Mouse (Mus musculus) hindbrain, embryonic 14.5 days (tissue): ENCODE measurements around the gene Exoc2. TPM values are rescaled to one million over a fixed set of nuclear protein-coding genes. Genes with fewer than 3 reads are reported as not detected.

Experiments
- ATAC-seq: fragments of 200-750 bp; cut with Nextera tagmentation; 2 replicates; pipeline ENCODE4 v1.8.0; 2017; ENCODE audit warnings: moderate number of reproducible peaks, mild to moderate bottlenecking, moderate TSS enrichment, moderate library complexity; ENCODE audit not compliant: low FRiP score
- DNase-seq: peaks from one replicate; pipeline ENCODE4 v3.0.0-alpha.2; 2015; ENCODE audit warnings: low spot score
- H3K27ac ChIP-seq: fragments of 300-500 bp; sonication (generic); 2 replicates; pipeline ENCODE4 v1.5.1; 2014; ENCODE audit warnings: mild to moderate bottlenecking, moderate library complexity
- H3K27me3 ChIP-seq: fragments of 300-500 bp; sonication (generic); 2 replicates; pipeline ENCODE4 v1.6.1; 2014; ENCODE audit warnings: mild to moderate bottlenecking, low read length, mixed read lengths; ENCODE audit not compliant: control insufficient read depth, insufficient read depth
- H3K36me3 ChIP-seq: fragments of 300-500 bp; sonication (generic); replicated peaks from 2 replicates; pipeline ENCODE4 v1.6.1; 2014; ENCODE audit not compliant: control insufficient read depth, insufficient read depth
- H3K4me1 ChIP-seq: fragments of 300-500 bp; sonication (generic); replicated peaks from 2 replicates; pipeline ENCODE4 v1.6.1; 2014; ENCODE audit warnings: antibody characterized with exemption, low read length, mixed read lengths; ENCODE audit not compliant: control insufficient read depth, insufficient read depth
- H3K4me2 ChIP-seq: fragments of 300-500 bp; sonication (generic); replicated peaks from 2 replicates; pipeline ENCODE4 v1.6.1; 2014; ENCODE audit warnings: mild to moderate bottlenecking, moderate library complexity
- H3K4me3 ChIP-seq: fragments of 300-500 bp; sonication (generic); replicated peaks from 2 replicates; pipeline ENCODE4 v1.5.1; 2014; ENCODE audit warnings: mild to moderate bottlenecking, low read length
- H3K9ac ChIP-seq: fragments of 300-500 bp; sonication (generic); 2 replicates; pipeline ENCODE4 v1.6.1; 2014
- H3K9me3 ChIP-seq: fragments of 300-500 bp; sonication (generic); 2 replicates; pipeline ENCODE4 v1.6.1; 2016; ENCODE audit warnings: low read length; ENCODE audit not compliant: control insufficient read depth
- WGBS: fragments of 180-500 bp; shearing (Covaris S2); extraction: QIAGEN DNeasy Blood & Tissue Kit; methylation state at CpG from one replicate; pipeline ENCODE4 v1.1.7; 2014; 5-methylcytosine and 5-hydroxymethylcytosine counted together
- polyA plus RNA-seq: library from polyadenylated mRNA; unstranded; fragments of >200 nt; fragmentation: Nextera tagmentation; extraction: Ambion mirVana; gene quantifications from 2 replicates; pipeline ENCODE4 v1.2.1, GENCODE M21; 2014

Exoc2 gene
- polyA plus RNA-seq, 1 experiment from 2014 or later, result 58.6 TPM

GRCm38 (mm10) chr13:30888480-30888879, 85.4 kb downstream of the Exoc2 start:
- H3K4me3 ChIP-seq, result no peak overlapping the region
- no peak overlapping the region for H3K27ac ChIP-seq
- H3K4me2 ChIP-seq, result no peak overlapping the region
- H3K4me1 ChIP-seq, result no peaks in the 10 kb centered on the region
- WGBS, result 15% methylated on average over 3 of the region's 3 CpGs
- H3K27me3 ChIP-seq, result no peaks in the 10 kb centered on the region
- H3K36me3 ChIP-seq, result peaks cover 24% of the 10 kb centered on the region; the same call in 1 of the 2 replicates
- DNase-seq (peak; percentile 75), ATAC-seq (no peak)
- no peaks in the 10 kb centered on the region for H3K9me3 ChIP-seq
- H3K9ac ChIP-seq, result no peak overlapping the region

- ATAC-seq, result no peak
- H3K4me1 ChIP-seq, result no peaks in the 10 kb centered on the region
- no peak for DNase-seq
- H3K27ac ChIP-seq, result no peak overlapping the region
- H3K36me3 ChIP-seq, result peaks cover 42% of the 10 kb centered on the region
- 90% methylated on average over 5 of the region's 5 CpGs for WGBS
- H3K27me3 ChIP-seq, result no peaks in the 10 kb centered on the region
- H3K9me3 ChIP-seq, result no peaks in the 10 kb centered on the region
- H3K4me2 ChIP-seq, result no peak overlapping the region
- H3K9ac ChIP-seq, result no peak overlapping the region
- H3K4me3 ChIP-seq, result no peak overlapping the region
Measured at GRCm38 (mm10) chr13:30880310-30880709, 93.6 kb downstream of the Exoc2 start.

GRCm38 (mm10) chr13:30879871-30880270, 94.0 kb downstream of the Exoc2 start:
- no peak for DNase-seq
- no peak for ATAC-seq
- peaks cover 39% of the 10 kb centered on the region for H3K36me3 ChIP-seq
- H3K4me1 ChIP-seq, result no peaks in the 10 kb centered on the region
- H3K9ac ChIP-seq, result no peak overlapping the region
- H3K4me3 ChIP-seq, result no peak overlapping the region
- no peaks in the 10 kb centered on the region for H3K9me3 ChIP-seq
- no peaks in the 10 kb centered on the region for H3K27me3 ChIP-seq
- no peak overlapping the region for H3K4me2 ChIP-seq
- no peak overlapping the region for H3K27ac ChIP-seq
- WGBS, result 89% methylated on average over 1 of the region's 1 CpGs

GRCm38 (mm10) chr13:30875825-30876224, 98.1 kb downstream of the Exoc2 start:
- no peak for DNase-seq
- Histone ChIP-seq H3K4me1 (no peaks in the 10 kb centered on the region), H3K4me3 (no peak overlapping the region), H3K27me3 (no peaks in the 10 kb centered on the region), H3K27ac (no peak overlapping the region), H3K4me2 (no peak overlapping the region), H3K9me3 (no peaks in the 10 kb centered on the region), H3K9ac (no peak overlapping the region), H3K36me3 (peaks cover 52% of the 10 kb centered on the region)
- 94% methylated on average over 3 of the region's 3 CpGs for WGBS
- no peak for ATAC-seq

- no peaks in the 10 kb centered on the region for H3K9me3 ChIP-seq
- no peaks in the 10 kb centered on the region for H3K4me1 ChIP-seq
- no peak overlapping the region for H3K4me2 ChIP-seq
- no peak overlapping the region for H3K27ac ChIP-seq
- DNase-seq, result no peak
- no peak overlapping the region for H3K9ac ChIP-seq
- H3K4me3 ChIP-seq, result no peak overlapping the region
- H3K27me3 ChIP-seq, result no peaks in the 10 kb centered on the region
- ATAC-seq, result no peak
- 83% methylated on average over 1 of the region's 1 CpGs for WGBS
- peaks cover 59% of the 10 kb centered on the region for H3K36me3 ChIP-seq
Measured at GRCm38 (mm10) chr13:30873472-30873871, 100.4 kb downstream of the Exoc2 start.

GRCm38 (mm10) chr13:30865486-30865885, 108.4 kb downstream of the Exoc2 start:
- Histone ChIP-seq H3K27ac (no peak overlapping the region), H3K9me3 (no peaks in the 10 kb centered on the region), H3K4me3 (no peak overlapping the region), H3K27me3 (no peaks in the 10 kb centered on the region), H3K4me2 (no peak overlapping the region), H3K36me3 (peaks cover 50% of the 10 kb centered on the region), H3K9ac (no peak overlapping the region), H3K4me1 (no peaks in the 10 kb centered on the region)
- DNase-seq (no peak), ATAC-seq (no peak)

DNA sequence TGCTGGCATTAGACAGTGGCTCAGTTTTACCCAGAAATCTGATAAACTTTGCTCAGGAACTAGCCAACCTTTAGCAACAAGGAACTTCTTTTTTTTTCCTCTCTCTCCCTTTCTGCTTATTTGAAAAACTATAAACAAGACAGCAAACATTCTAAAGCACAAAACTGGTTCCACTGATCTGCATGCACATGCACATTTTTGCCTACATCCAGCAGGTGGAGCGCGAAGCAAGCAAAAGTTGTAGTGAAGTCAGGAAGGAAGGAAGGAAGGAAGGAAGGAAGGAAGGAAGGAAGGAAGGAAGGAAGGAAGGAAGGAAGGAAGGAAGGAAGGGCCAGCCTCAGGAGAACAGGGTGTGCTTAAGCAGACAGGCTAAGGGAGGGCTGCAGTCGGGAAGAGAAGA, 109.9 kb downstream of the Exoc2 start:
- ATAC-seq, result no peak
- WGBS, result 80% methylated on average over 3 of the region's 3 CpGs

GRCm38 (mm10) chr13:30858421-30858820, 115.5 kb downstream of the Exoc2 start:
- Histone ChIP-seq H3K4me3 (no peak overlapping the region), H3K27me3 (no peaks in the 10 kb centered on the region), H3K36me3 (peaks cover 40% of the 10 kb centered on the region), H3K4me2 (no peak overlapping the region), H3K4me1 (no peaks in the 10 kb centered on the region), H3K9ac (no peak overlapping the region), H3K9me3 (no peaks in the 10 kb centered on the region), H3K27ac (no peak overlapping the region)
- DNase-seq (no peak), ATAC-seq (no peak)
- WGBS, result 91% methylated on average over 3 of the region's 3 CpGs

More for the DNA sequence above, 109.9 kb downstream of the Exoc2 start:
- Histone ChIP-seq H3K36me3 (peaks cover 48% of the 10 kb centered on the region), H3K9ac (no peak overlapping the region), H3K4me2 (no peak overlapping the region), H3K27ac (no peak overlapping the region), H3K27me3 (no peaks in the 10 kb centered on the region), H3K9me3 (no peaks in the 10 kb centered on the region), H3K4me1 (no peaks in the 10 kb centered on the region), H3K4me3 (no peak overlapping the region)
- DNase-seq, result no peak

- Histone ChIP-seq H3K9ac (no peak overlapping the region), H3K27ac (no peak overlapping the region), H3K27me3 (no peaks in the 10 kb centered on the region), H3K4me3 (no peak overlapping the region), H3K9me3 (no peaks in the 10 kb centered on the region), H3K4me1 (no peaks in the 10 kb centered on the region), H3K4me2 (no peak overlapping the region), H3K36me3 (peaks cover 17% of the 10 kb centered on the region)
- no peak for DNase-seq
- no peak for ATAC-seq
- WGBS, result 80% methylated on average over 2 of the region's 2 CpGs
Measured at GRCm38 (mm10) chr13:30850736-30851135, 123.2 kb downstream of the Exoc2 start.

DNA sequence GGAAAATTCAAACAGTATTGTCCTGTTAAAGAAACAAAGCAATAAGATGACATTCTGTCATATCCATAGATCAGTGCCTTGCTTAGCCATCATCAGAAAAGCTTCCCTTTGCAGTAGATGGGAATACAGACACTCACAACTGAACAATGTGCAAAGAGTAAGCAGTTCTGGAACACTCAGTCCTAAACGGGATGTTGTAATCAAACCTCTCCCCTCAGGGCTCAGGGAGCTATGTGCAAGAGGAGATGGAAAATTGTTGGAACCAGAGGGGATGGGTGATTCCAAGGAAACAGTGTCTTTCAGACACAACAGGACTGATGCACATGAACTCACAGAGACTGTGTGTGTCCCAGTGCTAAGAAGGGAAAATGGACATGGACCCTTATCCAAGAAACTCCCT, 125.9 kb downstream of the Exoc2 start:
- Histone ChIP-seq H3K9ac (no peak overlapping the region), H3K36me3 (peaks cover 6% of the 10 kb centered on the region), H3K4me2 (no peak overlapping the region), H3K4me1 (no peaks in the 10 kb centered on the region), H3K4me3 (no peak overlapping the region), H3K27ac (no peak overlapping the region), H3K27me3 (no peaks in the 10 kb centered on the region), H3K9me3 (no peaks in the 10 kb centered on the region)
- WGBS, result 44% methylated on average over 1 of the region's 1 CpGs
- no peak for ATAC-seq
- DNase-seq, result no peak
